Mouse (Mus musculus) central nervous system, embryonic 14 days (tissue): ENCODE data around the gene Vmn1r116. TPM values are rescaled to one million over a fixed set of nuclear protein-coding genes. Genes with fewer than 3 reads are reported as not detected.

Experiments used
- polyA plus RNA-seq: library from polyadenylated mRNA; depleted of rRNA; stranded (reverse); fragments of >200 nt; gene quantifications from 2 replicates; pipeline ENCODE4 v1.2.3, GENCODE M21; 2012; rRNA removed

Vmn1r116 gene
- not detected in 2 replicates for polyA plus RNA-seq

DNA sequence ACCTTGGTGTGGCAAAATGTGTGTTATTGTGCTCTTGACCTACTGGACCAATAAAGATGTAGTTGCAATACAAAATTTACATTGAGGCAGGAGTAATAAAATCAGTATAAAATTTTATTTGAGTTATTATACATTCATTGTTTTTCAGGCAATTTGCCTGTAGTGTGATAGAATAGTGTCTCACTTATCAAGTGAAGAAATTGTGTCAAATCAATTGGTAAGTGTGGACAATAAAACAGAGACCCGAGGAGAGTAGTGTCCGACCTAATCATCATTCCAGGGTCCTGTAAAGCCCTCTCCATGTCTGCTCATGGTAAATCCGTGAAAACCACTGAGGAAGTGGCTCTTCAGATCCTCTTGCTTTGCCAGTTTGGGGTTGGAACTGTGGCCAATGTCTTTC lies at the start of gene Vmn1r116:
Gene Vmn1r116, plus strand, starts transcription at position 301 of the 400 bp plus-strand sequence.

DNA sequence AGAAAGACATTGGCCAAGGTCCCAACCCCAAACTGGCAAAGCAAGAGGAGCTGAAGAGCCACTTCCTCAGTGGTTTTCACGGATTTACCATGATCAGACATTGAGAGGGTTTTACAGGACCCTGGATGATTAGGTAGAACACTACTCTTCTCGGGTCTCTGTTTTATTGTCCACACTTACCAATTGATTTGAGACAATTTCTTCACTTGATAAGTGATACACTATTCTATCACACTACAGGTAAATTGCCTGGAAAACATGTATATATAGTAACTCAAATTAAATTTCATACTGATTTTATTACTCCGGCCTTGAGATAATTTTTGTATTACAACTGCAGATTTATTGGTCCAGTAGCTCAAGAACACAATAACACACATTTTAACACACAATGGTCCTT lies 27.2 kb upstream of the Vmn1r116 start, which contains the start of gene Vmn1r115:
Gene Vmn1r115, minus strand, starts transcription at position 101 of the 400 bp plus-strand sequence.

DNA sequence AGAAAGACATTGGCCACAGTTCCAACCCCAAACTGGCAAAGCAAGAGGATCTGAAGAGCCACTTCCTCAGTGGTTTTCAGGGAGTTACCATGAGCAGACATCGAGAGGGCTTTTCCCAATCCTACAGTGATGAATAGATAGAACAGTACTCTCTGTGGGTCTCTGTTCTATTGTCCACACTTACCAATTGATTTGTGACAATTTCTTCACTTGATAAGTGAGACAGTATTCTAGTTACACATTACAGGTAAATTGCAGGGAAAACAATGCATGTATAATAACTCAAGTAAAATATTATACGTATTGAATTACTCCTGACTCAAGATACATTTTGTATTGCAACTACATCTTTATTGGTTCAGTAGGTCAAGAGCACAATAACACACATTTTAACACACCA lies 12.0 kb downstream of the Vmn1r116 start, which contains the start of gene Vmn1r117:
Gene Vmn1r117, minus strand, starts transcription at position 101 of the 400 bp plus-strand sequence.

DNA sequence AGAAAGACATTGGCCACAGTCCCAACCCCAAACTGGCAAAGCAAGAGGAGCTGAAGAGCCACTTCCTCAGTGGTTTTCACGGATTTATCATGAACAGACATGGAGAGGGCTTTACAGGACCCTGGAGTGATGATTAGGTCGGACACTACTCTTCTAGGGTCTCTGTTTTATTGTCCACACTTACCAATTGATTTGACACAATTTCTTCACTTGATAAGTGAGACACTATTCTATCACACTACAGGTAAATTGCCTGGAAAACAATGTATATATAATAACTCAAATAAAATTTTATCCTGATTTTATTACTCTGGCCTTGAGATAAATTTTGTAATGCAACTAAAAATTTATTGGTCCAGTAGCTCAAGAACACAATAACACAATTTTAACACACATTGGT lies 40.2 kb downstream of the Vmn1r116 start, which contains the start of gene Vmn1r118:
Gene Vmn1r118, minus strand, starts transcription at position 101 of the 400 bp plus-strand sequence.

Other genes starting within 250 kb of the Vmn1r116 start
- gene Vmn1r107, start 203.3 kb upstream of the Vmn1r116 start, polyA plus RNA-seq: not detected in 2 replicates
- gene Vmn1r111, start 169.0 kb upstream of the Vmn1r116 start, polyA plus RNA-seq: not detected in 2 replicates
- gene Gm10668, start 141.6 kb upstream of the Vmn1r116 start, polyA plus RNA-seq: not detected in 2 replicates
- not detected in 2 replicates for gene Vmn1r112, start 101.1 kb upstream of the Vmn1r116 start, polyA plus RNA-seq
- gene Vmn1r113, start 85.0 kb upstream of the Vmn1r116 start, polyA plus RNA-seq: not detected in 2 replicates
- not detected in 2 replicates for gene Vmn1r114, start 60.1 kb upstream of the Vmn1r116 start, polyA plus RNA-seq
- gene Vmn1r115, start 27.3 kb upstream of the Vmn1r116 start, polyA plus RNA-seq: not detected in 2 replicates
- gene Vmn1r117, start 11.9 kb downstream of the Vmn1r116 start, polyA plus RNA-seq: not detected in 2 replicates
- not detected in 2 replicates for gene Vmn1r118, start 40.1 kb downstream of the Vmn1r116 start, polyA plus RNA-seq
- not detected in 2 replicates for gene Vmn1r119, start 140.2 kb downstream of the Vmn1r116 start, polyA plus RNA-seq
- gene Vmn1r120, start 181.5 kb downstream of the Vmn1r116 start, polyA plus RNA-seq: not detected in 2 replicates
- not detected in 2 replicates for gene Vmn1r121, start 226.3 kb downstream of the Vmn1r116 start, polyA plus RNA-seq